Mouse (Mus musculus): ENCODE measurements around the gene Krtap16-1. TPM values are rescaled to one million over a fixed set of nuclear protein-coding genes. Genes with fewer than 3 reads are reported as not detected.

Gene Krtap16-1
- total RNA-seq, 4 experiments from 2014 or later = not detected

DNA sequence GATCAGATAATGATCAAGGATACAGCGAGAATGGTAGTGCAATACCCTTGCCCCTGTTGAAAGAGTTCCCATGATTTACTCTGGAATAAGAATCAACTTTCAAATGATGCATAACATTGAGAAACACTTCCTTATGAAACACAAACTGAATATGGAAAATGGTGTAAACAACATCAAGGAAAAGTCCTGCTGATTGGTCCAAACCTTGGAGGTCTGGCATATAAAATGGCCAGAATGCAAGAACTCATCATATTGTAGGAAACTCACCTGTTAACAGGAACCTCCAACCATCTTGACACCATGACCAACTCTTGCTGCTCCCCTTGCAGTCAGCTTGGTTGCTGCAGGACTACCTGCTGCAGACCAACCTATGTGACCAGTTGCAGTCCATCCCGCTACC, 38.2 kb downstream of the Krtap16-1 start, which contains the start of gene Krtap9-5:
Gene Krtap9-5 (plus strand): TSS at position 301 of the 400 bp plus-strand sequence.
- DNase-seq = no peak

DNA sequence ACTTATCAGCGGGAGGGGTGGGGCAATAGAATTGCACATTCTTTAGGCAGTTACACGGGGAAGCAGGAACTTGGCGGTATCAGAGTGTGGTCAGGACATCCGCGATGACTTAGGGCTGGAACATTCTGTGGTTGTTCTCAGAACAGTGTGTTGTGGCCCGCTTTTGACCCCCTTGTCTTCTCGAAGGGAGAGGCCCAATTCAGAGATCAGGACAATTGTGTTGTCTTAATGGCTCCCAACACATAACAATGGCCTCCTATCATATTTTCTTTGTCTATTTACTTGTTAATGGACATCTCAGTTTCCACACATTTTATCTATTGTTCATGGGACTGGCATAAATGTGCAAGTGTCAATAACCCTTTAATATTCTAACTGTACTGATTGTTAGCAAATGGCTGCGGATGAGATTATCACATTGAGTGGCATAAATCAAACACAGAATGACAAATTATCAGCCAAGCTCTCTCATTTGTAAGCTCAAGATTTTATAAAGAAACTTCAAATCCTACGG, 48.6 kb downstream of the Krtap16-1 start:
- no peak for DNase-seq

DNA sequence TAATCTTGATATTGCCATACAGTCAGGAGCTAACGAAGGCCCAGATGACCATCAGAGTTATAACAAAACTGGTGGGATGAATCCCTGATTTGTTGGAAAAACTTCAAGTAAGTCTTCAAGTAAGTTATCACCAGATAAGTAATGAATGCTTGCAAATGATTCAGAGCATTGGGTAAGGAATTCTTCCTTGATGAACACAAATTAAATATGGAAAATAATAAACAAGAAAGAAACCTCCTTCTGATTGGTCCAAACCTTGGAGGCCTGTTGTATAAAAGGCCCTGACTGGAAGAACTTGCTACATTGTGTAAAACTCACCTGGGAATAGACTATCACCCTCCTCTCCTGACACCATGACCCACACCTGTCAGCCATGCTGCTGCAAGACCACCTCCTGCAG, 50.4 kb downstream of the Krtap16-1 start, which contains the start of gene Krtap31-2:
Gene Krtap31-2 (plus strand): TSS at position 301 of the 400 bp plus-strand sequence.
- no peak for DNase-seq

Other genes with a start within 250 kb of the Krtap16-1 start
- not detected for gene Gm11595, start 213.7 kb downstream of the Krtap16-1 start, total RNA-seq (2022)
- gene Krtap4-8, start 205.9 kb downstream of the Krtap16-1 start, total RNA-seq (2022) = not detected
- gene Krtap4-9, start 201.4 kb downstream of the Krtap16-1 start, total RNA-seq (2022) = not detected
- gene Gm11596, start 193.1 kb downstream of the Krtap16-1 start, total RNA-seq (2022) = not detected
- gene Gm11569, start 187.7 kb downstream of the Krtap16-1 start, total RNA-seq (2022) = not detected
- gene Gm11554, start 182.2 kb downstream of the Krtap16-1 start, total RNA-seq (2022) = not detected
- gene Krtap4-13, start 176.7 kb downstream of the Krtap16-1 start, total RNA-seq (2022) = not detected
- not detected for gene Gm11564, start 170.9 kb downstream of the Krtap16-1 start, total RNA-seq (2022)
- gene 2300003K06Rik, start 148.5 kb downstream of the Krtap16-1 start, total RNA-seq (2022) = not detected
- gene Krtap4-16, start 135.0 kb downstream of the Krtap16-1 start, total RNA-seq (2022) = not detected
- gene Gm11568, start 128.7 kb downstream of the Krtap16-1 start, total RNA-seq (2022) = not detected
- gene Gm11559, start 122.1 kb downstream of the Krtap16-1 start, total RNA-seq (2022) = not detected
- gene Krtap9-1, start 113.2 kb downstream of the Krtap16-1 start, total RNA-seq (2022) = not detected
- not detected for gene Gm11567, start 107.4 kb downstream of the Krtap16-1 start, total RNA-seq (2022)
- not detected for gene Krtap31-1, start 78.7 kb downstream of the Krtap16-1 start, total RNA-seq (2022)
- not detected for gene Gm11565, start 71.8 kb downstream of the Krtap16-1 start, total RNA-seq (2022)
- not detected for gene Krtap31-2, start 50.3 kb downstream of the Krtap16-1 start, total RNA-seq (2022)
- not detected for gene Krtap9-5, start 38.1 kb downstream of the Krtap16-1 start, total RNA-seq (2022)
- gene Krtap29-1, start 7.5 kb downstream of the Krtap16-1 start, total RNA-seq (2022) = not detected
- not detected for gene Krtap17-1, start 7.4 kb upstream of the Krtap16-1 start, total RNA-seq (2022)
- not detected for gene Krt33a, start 29.6 kb upstream of the Krtap16-1 start, total RNA-seq (2022)
- not detected for gene Krt33b, start 43.3 kb upstream of the Krtap16-1 start, total RNA-seq (2022)
- gene Krt34, start 55.0 kb upstream of the Krtap16-1 start, total RNA-seq (2022) = not detected
- gene Krt31, start 64.0 kb upstream of the Krtap16-1 start, total RNA-seq (2022) = not detected
- gene Krt32, start 101.6 kb upstream of the Krtap16-1 start, total RNA-seq (2022) = not detected
- not detected for gene Krt35, start 109.6 kb upstream of the Krtap16-1 start, total RNA-seq (2022)
- under 1 TPM in 2 of 4 experiments, not detected in 2; 0.31 to 0.40 TPM for gene Krt36, start 119.0 kb upstream of the Krtap16-1 start, total RNA-seq (2022)
- gene Krt13, start 135.0 kb upstream of the Krtap16-1 start, total RNA-seq (2022) = not detected
- not detected for gene Krt15, start 149.3 kb upstream of the Krtap16-1 start, total RNA-seq (2022)
- gene Krt19, start 162.1 kb upstream of the Krtap16-1 start, total RNA-seq (2022) = 1 to 10 TPM; 1.3 to 4.2 (median 3.7) TPM
- gene Krt9, start 206.6 kb upstream of the Krtap16-1 start, total RNA-seq (2022) = under 1 TPM in 1 of 4 experiments, not detected in 3; 0.11 TPM
- under 1 TPM in 2 of 4 experiments, not detected in 2; 0.22 to 0.27 TPM for gene Krt14, start 221.0 kb upstream of the Krtap16-1 start, total RNA-seq (2022)